Mouse (Mus musculus): ENCODE results near the gene Fbxl16. TPM values are rescaled to one million over a fixed set of nuclear protein-coding genes. Genes with fewer than 3 reads are reported as not detected.
A peak's percentile ranks its signal among the peaks of the same experiment; 100 is the strongest.

Fbxl16 gene
- polyA plus RNA-seq, 1 experiment, result 6.0 TPM

DNA sequence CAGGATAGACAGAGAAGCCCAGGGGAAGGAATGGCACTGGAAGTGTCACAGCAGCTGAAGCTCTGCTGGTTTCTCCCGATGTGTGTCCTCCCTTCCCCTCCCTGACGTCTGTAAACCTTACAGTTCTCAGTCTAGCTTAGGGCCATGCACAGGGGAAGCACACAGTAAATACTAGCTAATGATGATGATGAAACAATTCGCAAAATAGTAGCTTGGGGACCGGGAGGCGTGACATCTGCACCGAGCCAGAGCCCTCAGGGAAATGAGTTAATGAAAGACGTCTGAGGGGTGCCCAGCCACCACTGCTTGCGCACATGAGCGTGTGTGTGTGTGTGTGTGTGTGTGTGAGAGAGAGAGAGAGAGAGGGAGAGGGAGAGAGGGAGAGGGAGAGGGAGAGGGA, 39.6 kb upstream of the Fbxl16 start:
- H3K79me2 ChIP-seq (ENCODE audit: control insufficient read depth, insufficient read depth), result peaks cover 4% of the 10 kb centered on the region
- no peaks in the 10 kb centered on the region for H3K27me3 ChIP-seq (ENCODE audit: control insufficient read depth, insufficient read depth, insufficient read length)
- H3K36me3 ChIP-seq (ENCODE audit: control insufficient read depth, insufficient read depth), result no peaks in the 10 kb centered on the region
- H3K4me2 ChIP-seq (ENCODE audit: low read depth), result peak overlapping the region; percentile 25
- no peak overlapping the region for H3K4me3 ChIP-seq
- no peak overlapping the region for H3ac ChIP-seq (ENCODE audit: control insufficient read depth, insufficient read length)
- peak; percentile 81 for TF ChIP-seq CEBPB (IDR thresholded peaks at IDR 0.05; ENCODE audit: insufficient read depth, poor library complexity, severe bottlenecking)
- TF ChIP-seq MYOD1 (IDR thresholded peaks at IDR 0.05; ENCODE audit: control insufficient read depth in 1 of 3, insufficient read length in 2 of 3, low read depth in 2 of 3), result no peak
- no peak for TF ChIP-seq TCF12 (IDR thresholded peaks at IDR 0.05; ENCODE audit: insufficient read depth, poor library complexity, severe bottlenecking)

DNA sequence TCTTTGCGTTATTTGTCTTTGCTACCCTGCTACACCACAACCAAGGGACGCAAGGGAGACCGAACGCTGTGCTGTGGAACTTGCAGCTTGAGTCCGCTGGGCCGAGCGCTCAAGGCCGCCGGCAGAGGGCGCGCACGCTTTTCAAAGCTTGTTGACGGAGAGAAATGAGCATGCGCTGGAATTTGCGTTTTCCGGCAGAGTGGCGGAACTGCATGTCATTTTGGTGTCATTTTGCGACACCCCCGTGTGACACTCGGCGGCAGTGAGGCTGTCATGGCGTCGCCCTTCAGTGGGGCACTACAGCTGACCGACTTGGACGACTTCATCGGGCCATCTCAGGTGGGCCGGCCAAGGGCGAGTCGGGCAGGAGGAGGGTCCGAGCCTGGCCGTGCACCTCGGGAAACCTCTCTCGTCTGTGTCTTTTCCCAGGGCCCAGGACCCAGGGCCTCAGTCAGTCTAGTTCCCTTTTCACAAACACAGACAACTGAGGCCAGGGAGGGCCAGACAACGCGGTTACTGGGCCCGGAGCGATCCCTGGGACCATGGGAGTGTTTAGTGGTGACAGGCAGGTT, 35.2 kb upstream of the Fbxl16 start, which contains the start of gene Narfl:
TSS of gene Narfl (plus strand) at position 228 of the 572 bp plus-strand sequence.
- TF ChIP-seq MAX (IDR thresholded peaks at IDR 0.05; ENCODE audit: low read depth) (no peak), TCF12 (IDR thresholded peaks at IDR 0.05; ENCODE audit: insufficient read depth, poor library complexity, severe bottlenecking) (no peak), TCF3 (IDR thresholded peaks at IDR 0.05; ENCODE audit: insufficient read length, low read depth) (no peak), MYOG (IDR thresholded peaks at IDR 0.05; ENCODE audit: control insufficient read depth in 1 of 3, insufficient read depth in 1 of 3, insufficient read length in 2 of 3, low read depth in 2 of 3) (no peak), CEBPB (IDR thresholded peaks at IDR 0.05; ENCODE audit: insufficient read depth, poor library complexity, severe bottlenecking) (no peak), REST (IDR thresholded peaks at IDR 0.05; ENCODE audit: insufficient read depth, insufficient read length) (peak; percentile 37), E2F4 (IDR thresholded peaks at IDR 0.05; ENCODE audit: insufficient read depth) (no peak), POLR2AphosphoS2 (IDR thresholded peaks at IDR 0.05; ENCODE audit: insufficient read length, low read depth) (peak; percentile 74), POLR2A (IDR thresholded peaks at IDR 0.05; ENCODE audit: insufficient read length, low read depth) (peak; percentile 85)
- peak within 1 kb of the TSS; percentile 2 for H3ac ChIP-seq (ENCODE audit: control insufficient read depth, insufficient read length)
- H3K27me3 ChIP-seq (ENCODE audit: control insufficient read depth, insufficient read depth, insufficient read length), result no peaks in the 10 kb centered on the region

DNA sequence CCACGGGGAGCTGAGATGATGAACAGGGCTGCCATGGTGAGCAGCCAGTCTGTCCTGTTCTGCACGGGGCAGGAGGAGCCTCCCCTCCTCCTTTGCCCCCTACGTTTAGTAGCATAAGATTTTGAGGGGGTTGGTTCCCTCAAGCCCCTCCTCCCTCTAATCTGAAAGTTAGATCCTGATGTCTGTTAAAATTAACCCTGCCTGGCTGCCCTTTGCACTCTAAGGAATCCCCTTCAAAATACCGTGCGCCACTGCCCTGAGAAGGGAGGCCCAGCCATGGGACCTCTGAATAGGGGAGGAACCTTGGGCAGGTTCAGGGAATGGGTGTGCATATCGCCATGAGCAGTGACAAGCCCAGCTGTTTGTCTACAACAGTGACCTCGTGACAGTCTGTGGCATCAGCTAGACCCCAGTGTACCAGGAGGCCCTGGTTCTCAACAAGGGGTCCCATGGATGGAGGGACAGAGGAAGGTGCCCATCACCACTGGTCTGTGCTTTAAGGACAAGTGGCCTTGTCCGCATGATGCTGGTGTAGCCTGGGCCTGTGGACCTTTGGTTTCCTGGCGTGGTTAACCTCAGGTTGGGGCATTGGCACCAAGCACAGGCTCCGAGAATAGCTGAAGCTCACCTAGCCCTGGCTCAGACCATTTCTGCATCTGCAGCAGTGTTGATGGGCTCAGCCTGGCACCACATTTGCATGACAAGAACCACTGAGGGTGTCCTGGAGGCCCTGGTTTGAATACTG, 33.4 kb upstream of the Fbxl16 start:
- Histone ChIP-seq H3K79me2 (ENCODE audit: control insufficient read depth, insufficient read depth) (peaks cover 8% of the 10 kb centered on the region), H3K36me3 (ENCODE audit: control insufficient read depth, insufficient read depth) (no peaks in the 10 kb centered on the region), H3K4me2 (ENCODE audit: low read depth) (no peak overlapping the region), H3K4me3 (no peak overlapping the region), H3K27me3 (ENCODE audit: control insufficient read depth, insufficient read depth, insufficient read length) (no peaks in the 10 kb centered on the region), H3ac (ENCODE audit: control insufficient read depth, insufficient read length) (no peak overlapping the region)
- no peak for TF ChIP-seq USF1 (IDR thresholded peaks at IDR 0.05; ENCODE audit: low read depth)
- TF ChIP-seq MYOG (IDR thresholded peaks at IDR 0.05; ENCODE audit: control insufficient read depth in 1 of 3, insufficient read depth in 1 of 3, insufficient read length in 2 of 3, low read depth in 2 of 3), result no peak
- TF ChIP-seq E2F4 (IDR thresholded peaks at IDR 0.05; ENCODE audit: insufficient read depth), result no peak
- no peak for TF ChIP-seq TCF3 (IDR thresholded peaks at IDR 0.05; ENCODE audit: insufficient read length, low read depth)
- no peak for TF ChIP-seq REST (IDR thresholded peaks at IDR 0.05; ENCODE audit: insufficient read depth, insufficient read length)
- TF ChIP-seq MAX (IDR thresholded peaks at IDR 0.05; ENCODE audit: low read depth), result no peak
- no peak for TF ChIP-seq CEBPB (IDR thresholded peaks at IDR 0.05; ENCODE audit: insufficient read depth, poor library complexity, severe bottlenecking)
- TF ChIP-seq POLR2A (IDR thresholded peaks at IDR 0.05; ENCODE audit: insufficient read length, low read depth), result no peak
- no peak for TF ChIP-seq MYOD1 (IDR thresholded peaks at IDR 0.05; ENCODE audit: control insufficient read depth in 1 of 3, insufficient read length in 2 of 3, low read depth in 2 of 3)
- no peak for TF ChIP-seq TCF12 (IDR thresholded peaks at IDR 0.05; ENCODE audit: insufficient read depth, poor library complexity, severe bottlenecking)

More for the DNA sequence above, 35.2 kb upstream of the Fbxl16 start, which contains the start of gene Narfl:
- Histone ChIP-seq H3K36me3 (ENCODE audit: control insufficient read depth, insufficient read depth) (no peaks in the 10 kb centered on the region), H3K4me3 (peak within 1 kb of the TSS; percentile 45), H3K79me2 (ENCODE audit: control insufficient read depth, insufficient read depth) (peaks cover 8% of the 10 kb centered on the region), H3K4me2 (ENCODE audit: low read depth) (peak within 1 kb of the TSS; percentile 96)

DNA sequence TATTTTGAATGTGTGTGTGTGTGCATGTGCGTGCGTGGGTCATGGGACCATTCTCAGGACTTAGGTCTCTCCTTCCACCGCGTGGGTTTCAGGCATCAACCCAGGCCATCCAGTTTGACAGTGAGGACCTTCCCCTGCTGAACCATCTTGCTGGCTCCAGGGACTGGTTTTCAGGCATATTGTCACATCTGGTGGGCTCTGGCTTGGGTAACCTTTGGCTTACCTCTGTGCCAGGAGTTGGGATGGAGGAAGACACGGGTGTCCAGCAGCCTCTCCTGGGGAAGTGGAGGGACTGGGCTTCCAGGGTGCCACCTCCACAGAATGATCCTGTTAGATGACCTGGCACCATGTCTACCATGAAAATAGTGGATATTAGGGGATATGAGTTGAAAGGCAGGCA, 30.9 kb upstream of the Fbxl16 start:
- Histone ChIP-seq H3K27me3 (ENCODE audit: control insufficient read depth, insufficient read depth, insufficient read length) (no peaks in the 10 kb centered on the region), H3K36me3 (ENCODE audit: control insufficient read depth, insufficient read depth) (peaks cover 4% of the 10 kb centered on the region), H3K79me2 (ENCODE audit: control insufficient read depth, insufficient read depth) (peaks cover 8% of the 10 kb centered on the region), H3K4me2 (ENCODE audit: low read depth) (no peak overlapping the region), H3K4me3 (no peak overlapping the region), H3ac (ENCODE audit: control insufficient read depth, insufficient read length) (no peak overlapping the region)
- TF ChIP-seq TCF3 (IDR thresholded peaks at IDR 0.05; ENCODE audit: insufficient read length, low read depth), result no peak
- no peak for TF ChIP-seq MYOD1 (IDR thresholded peaks at IDR 0.05; ENCODE audit: control insufficient read depth in 1 of 3, insufficient read length in 2 of 3, low read depth in 2 of 3)
- no peak for TF ChIP-seq POLR2A (IDR thresholded peaks at IDR 0.05; ENCODE audit: insufficient read length, low read depth)
- TF ChIP-seq MAX (IDR thresholded peaks at IDR 0.05; ENCODE audit: low read depth), result no peak
- TF ChIP-seq POLR2AphosphoS2 (IDR thresholded peaks at IDR 0.05; ENCODE audit: insufficient read length, low read depth), result no peak
- TF ChIP-seq REST (IDR thresholded peaks at IDR 0.05; ENCODE audit: insufficient read depth, insufficient read length), result no peak
- no peak for TF ChIP-seq MYOG (IDR thresholded peaks at IDR 0.05; ENCODE audit: control insufficient read depth in 1 of 3, insufficient read depth in 1 of 3, insufficient read length in 2 of 3, low read depth in 2 of 3)
- no peak for TF ChIP-seq CEBPB (IDR thresholded peaks at IDR 0.05; ENCODE audit: insufficient read depth, poor library complexity, severe bottlenecking)
- TF ChIP-seq E2F4 (IDR thresholded peaks at IDR 0.05; ENCODE audit: insufficient read depth), result no peak
- no peak for TF ChIP-seq SRF (IDR thresholded peaks at IDR 0.05; ENCODE audit: control insufficient read depth, insufficient read length, low read depth)
- no peak for TF ChIP-seq TCF12 (IDR thresholded peaks at IDR 0.05; ENCODE audit: insufficient read depth, poor library complexity, severe bottlenecking)
- no peak for TF ChIP-seq USF1 (IDR thresholded peaks at IDR 0.05; ENCODE audit: low read depth)

Measured in myocyte (in vitro differentiated cells).